Mouse (Mus musculus) MEL (cell line): Measurements from ENCODE around the gene Slc44a4. TPM values are rescaled to one million over a fixed set of nuclear protein-coding genes. Genes with fewer than 3 reads are reported as not detected.

Source experiments
- DNase-seq: peaks from one replicate; pipeline ENCODE4 v3.0.0; 2011; ENCODE audit warnings: low read depth, low spot score
- H3K27ac ChIP-seq: 2 replicates; pipeline ENCODE4 v1.5.1; 2012; ENCODE audit warnings: low read depth, mild to moderate bottlenecking, control low read depth, low read length, moderate library complexity; ENCODE audit not compliant: control insufficient read depth
- H3K27me3 ChIP-seq, 2 experiments: fragments of 150-350 bp in 1 of 2; sonication (generic) in 1 of 2; 2 replicates each; pipeline ENCODE4 v1.6.1; 2012; ENCODE audit warnings: low read length in 2 of 2, mild to moderate bottlenecking in 2 of 2, improper control_type of control experiment in 1 of 2, moderate library complexity in 1 of 2; ENCODE audit not compliant: insufficient read depth in 2 of 2, control insufficient read depth in 1 of 2
- H3K36me3 ChIP-seq, 2 experiments: 2 replicates each; pipeline ENCODE4 v1.6.1; 2012 to 2014; ENCODE audit warnings: low read length in 2 of 2, improper control_type of control experiment in 1 of 2, inconsistent platforms in 1 of 2, mild to moderate bottlenecking in 1 of 2; ENCODE audit not compliant: insufficient read depth in 2 of 2, control insufficient read depth in 1 of 2
- H3K4me1 ChIP-seq, 2 experiments: fragments of 150-350 bp in 1 of 2; sonication (generic) in 1 of 2; 2 replicates each; pipeline ENCODE4 v1.6.1; 2012; ENCODE audit warnings: low read length in 2 of 2, improper control_type of control experiment in 1 of 2, mild to moderate bottlenecking in 1 of 2; ENCODE audit not compliant: insufficient read depth in 2 of 2, control insufficient read depth in 1 of 2
- H3K4me3 ChIP-seq, 2 experiments: fragments of 150-350 bp in 1 of 2; sonication (generic) in 1 of 2; 2 replicates each; pipeline ENCODE4 v1.5.1; 2012; ENCODE audit warnings: low read depth in 2 of 2, low read length in 2 of 2, mild to moderate bottlenecking in 2 of 2, moderate library complexity in 2 of 2, control low read depth in 1 of 2, improper control_type of control experiment in 1 of 2; ENCODE audit not compliant: control insufficient read depth in 1 of 2, insufficient read depth in 1 of 2
- H3K79me2 ChIP-seq: 2 replicates; pipeline ENCODE4 v1.6.1; 2012; ENCODE audit warnings: mild to moderate bottlenecking, low read length, moderate library complexity; ENCODE audit not compliant: control insufficient read depth, poor library complexity, insufficient read depth
- H3K9ac ChIP-seq: 2 replicates; pipeline ENCODE4 v1.6.1; 2012; ENCODE audit warnings: low read depth, mild to moderate bottlenecking, control low read depth, low read length, moderate library complexity; ENCODE audit not compliant: control insufficient read depth, poor library complexity, severe bottlenecking
- H3K9me3 ChIP-seq: fragments of 150-350 bp; sonication (generic); replicated peaks from 2 replicates; pipeline ENCODE4 v1.6.1; 2012; ENCODE audit warnings: mild to moderate bottlenecking, low read length, improper control_type of control experiment, moderate library complexity; ENCODE audit not compliant: insufficient read depth
- BHLHE40 ChIP-seq: IDR thresholded peaks from 2 replicates; pipeline ENCODE4 v1.6.1; 2012; ENCODE audit warnings: low read depth, mild to moderate bottlenecking, inconsistent platforms, low read length, improper control_type of control experiment, borderline replicate concordance
- CHD1 ChIP-seq: IDR thresholded peaks from 2 replicates; pipeline ENCODE4 v1.6.1; 2012; ENCODE audit warnings: low read depth, mild to moderate bottlenecking, inconsistent platforms, low read length, improper control_type of control experiment
- CHD2 ChIP-seq: IDR thresholded peaks from 2 replicates; pipeline ENCODE4 v1.6.1; 2011; ENCODE audit warnings: low read length, improper control_type of control experiment
- CTCF ChIP-seq, 3 experiments: IDR thresholded peaks in 2 of 3; conservative IDR thresholded peaks in 1 of 3; 2 replicates each; pipeline ENCODE4 v1.5.1; 2011 to 2012; ENCODE audit warnings: low read length in 3 of 3, low read depth in 2 of 3, mild to moderate bottlenecking in 2 of 3, improper control_type of control experiment in 1 of 3, inconsistent platforms in 1 of 3, mixed read lengths in 1 of 3, moderate library complexity in 1 of 3; ENCODE audit not compliant: control insufficient read depth in 1 of 3, insufficient read depth in 1 of 3, poor library complexity in 1 of 3, severe bottlenecking in 1 of 3
- E2F4 ChIP-seq: IDR thresholded peaks from 2 replicates; pipeline ENCODE4 v1.6.1; 2011; ENCODE audit warnings: low read depth, low read length, improper control_type of control experiment, borderline replicate concordance
- ELF1 ChIP-seq: IDR thresholded peaks from 2 replicates; pipeline ENCODE4 v1.6.1; 2014; ENCODE audit warnings: low read depth, mild to moderate bottlenecking, inconsistent platforms, low read length, improper control_type of control experiment, moderate library complexity
- EP300 ChIP-seq, 2 experiments: IDR thresholded peaks; 2 replicates each; pipeline ENCODE4 v1.6.1; 2011; ENCODE audit warnings: improper control_type of control experiment in 2 of 2, low read length in 2 of 2, low read depth in 1 of 2, mild to moderate bottlenecking in 1 of 2
- ETS1 ChIP-seq: IDR thresholded peaks from 2 replicates; pipeline ENCODE4 v1.6.1; 2012; ENCODE audit warnings: low read depth, mild to moderate bottlenecking, inconsistent platforms, low read length, improper control_type of control experiment, moderate library complexity
- GABPA ChIP-seq: IDR thresholded peaks from 2 replicates; pipeline ENCODE4 v1.6.1; 2012; ENCODE audit warnings: low read depth, mild to moderate bottlenecking, inconsistent platforms, low read length, improper control_type of control experiment, moderate library complexity
- HCFC1 ChIP-seq: IDR thresholded peaks from 2 replicates; pipeline ENCODE4 v1.6.1; 2012; ENCODE audit warnings: low read depth, mild to moderate bottlenecking, inconsistent platforms, low read length, improper control_type of control experiment, moderate library complexity
- JUND ChIP-seq: IDR thresholded peaks from 2 replicates; pipeline ENCODE4 v1.6.1; 2011; ENCODE audit warnings: low read depth, mild to moderate bottlenecking, improper control_type of control experiment, low read length
- KAT2A ChIP-seq: conservative IDR thresholded peaks from 2 replicates; pipeline ENCODE4 v1.6.1; 2012; ENCODE audit warnings: low read depth, low read length, improper control_type of control experiment, inconsistent platforms
- MAZ ChIP-seq: IDR thresholded peaks from 2 replicates; pipeline ENCODE4 v1.6.1; 2012; ENCODE audit warnings: low read depth, mild to moderate bottlenecking, inconsistent platforms, low read length, improper control_type of control experiment
- MEF2A ChIP-seq: IDR thresholded peaks from 2 replicates; pipeline ENCODE4 v1.6.1; 2014; ENCODE audit warnings: low read depth, mild to moderate bottlenecking, inconsistent platforms, low read length, improper control_type of control experiment; ENCODE audit not compliant: poor library complexity, insufficient replicate concordance, severe bottlenecking; ENCODE audit errors: extremely low read depth
- MXI1 ChIP-seq: IDR thresholded peaks from 2 replicates; pipeline ENCODE4 v1.6.1; 2011; ENCODE audit warnings: mild to moderate bottlenecking, low read depth, low read length, improper control_type of control experiment
- MYB ChIP-seq: IDR thresholded peaks from 2 replicates; pipeline ENCODE4 v1.6.1; 2011; ENCODE audit warnings: mild to moderate bottlenecking, low read depth, low read length, improper control_type of control experiment
- NELFE ChIP-seq: IDR thresholded peaks from 2 replicates; pipeline ENCODE4 v1.6.1; 2011; ENCODE audit warnings: low read depth, low read length, improper control_type of control experiment
- NRF1 ChIP-seq: IDR thresholded peaks from 2 replicates; pipeline ENCODE4 v1.6.1; 2014; ENCODE audit warnings: low read depth, mild to moderate bottlenecking, inconsistent platforms, low read length, improper control_type of control experiment, moderate library complexity; ENCODE audit not compliant: poor library complexity, insufficient read depth, severe bottlenecking
- POLR2A ChIP-seq, 2 experiments: IDR thresholded peaks; 2 replicates each; pipeline ENCODE4 v1.6.1; 2011 to 2012; ENCODE audit warnings: low read length in 2 of 2, mild to moderate bottlenecking in 2 of 2, control low read depth in 1 of 2, improper control_type of control experiment in 1 of 2, low read depth in 1 of 2, moderate library complexity in 1 of 2; ENCODE audit not compliant: control insufficient read depth in 1 of 2, insufficient read depth in 1 of 2, poor library complexity in 1 of 2
- POLR2AphosphoS2 ChIP-seq: IDR thresholded peaks from 2 replicates; pipeline ENCODE4 v1.6.1; 2011; ENCODE audit warnings: low read length, improper control_type of control experiment
- POLR2AphosphoS5 ChIP-seq: IDR thresholded peaks from 2 replicates; pipeline ENCODE4 v1.6.1; 2012; ENCODE audit warnings: low read depth, borderline replicate concordance, mild to moderate bottlenecking, inconsistent platforms, low read length, moderate library complexity, mixed read lengths
- RAD21 ChIP-seq: IDR thresholded peaks from 2 replicates; pipeline ENCODE4 v1.6.1; 2011; ENCODE audit warnings: mild to moderate bottlenecking, low read depth, low read length, improper control_type of control experiment
- RCOR1 ChIP-seq: IDR thresholded peaks from 2 replicates; pipeline ENCODE4 v1.6.1; 2012; ENCODE audit warnings: low read depth, mild to moderate bottlenecking, inconsistent platforms, low read length, improper control_type of control experiment
- SMC3 ChIP-seq: IDR thresholded peaks from 2 replicates; pipeline ENCODE4 v1.6.1; 2011; ENCODE audit warnings: low read depth, low read length, improper control_type of control experiment
- TAL1 ChIP-seq: IDR thresholded peaks from 2 replicates; pipeline ENCODE4 v1.6.1; 2012; ENCODE audit warnings: mild to moderate bottlenecking, inconsistent platforms, low read length, moderate library complexity, mixed read lengths
- TBP ChIP-seq: IDR thresholded peaks from 2 replicates; pipeline ENCODE4 v1.8.0; 2011; ENCODE audit warnings: low read depth, low read length, improper control_type of control experiment
- TCF12 ChIP-seq: IDR thresholded peaks from 2 replicates; pipeline ENCODE4 v1.6.1; 2014; ENCODE audit warnings: low read depth, mild to moderate bottlenecking, inconsistent platforms, low read length, improper control_type of control experiment, moderate library complexity
- UBTF ChIP-seq: IDR thresholded peaks from 2 replicates; pipeline ENCODE4 v1.6.1; 2012; ENCODE audit warnings: low read depth, mild to moderate bottlenecking, inconsistent platforms, low read length, improper control_type of control experiment, moderate library complexity, borderline replicate concordance; ENCODE audit not compliant: insufficient read depth
- USF1 ChIP-seq: IDR thresholded peaks from 2 replicates; pipeline ENCODE4 v1.6.1; 2014; ENCODE audit warnings: low read depth, mild to moderate bottlenecking, inconsistent platforms, low read length, improper control_type of control experiment, moderate library complexity
- USF2 ChIP-seq, 2 experiments: IDR thresholded peaks; 2 replicates each; pipeline ENCODE4 v1.6.1; 2011 to 2012; ENCODE audit warnings: improper control_type of control experiment in 2 of 2, low read length in 2 of 2, borderline replicate concordance in 1 of 2, inconsistent platforms in 1 of 2, low read depth in 1 of 2, mild to moderate bottlenecking in 1 of 2; ENCODE audit not compliant: insufficient read depth in 1 of 2
- ZC3H11A ChIP-seq: IDR thresholded peaks from 2 replicates; pipeline ENCODE4 v1.6.1; 2012; ENCODE audit warnings: low read depth, mild to moderate bottlenecking, inconsistent platforms, low read length, improper control_type of control experiment
- ZKSCAN1 ChIP-seq: IDR thresholded peaks from 2 replicates; pipeline ENCODE4 v1.6.1; 2012; ENCODE audit warnings: low read depth, mild to moderate bottlenecking, inconsistent platforms, low read length, improper control_type of control experiment, moderate library complexity
- ZMIZ1 ChIP-seq: IDR thresholded peaks from 2 replicates; pipeline ENCODE4 v1.6.1; 2012; ENCODE audit warnings: low read depth, mild to moderate bottlenecking, inconsistent platforms, low read length, improper control_type of control experiment, moderate library complexity
- ZNF384 ChIP-seq: IDR thresholded peaks from 2 replicates; pipeline ENCODE4 v1.6.1; 2012; ENCODE audit warnings: low read depth, mild to moderate bottlenecking, inconsistent platforms, low read length, improper control_type of control experiment
- polyA plus RNA-seq, 2 experiments: library from polyadenylated mRNA; stranded (reverse) in 1 of 2; unstranded in 1 of 2; fragments of >175 nt in 1 of 2; fragments of >200 nt in 1 of 2; gene quantifications; 2 replicates each; pipeline versions ENCODE4 v1.2.1 to v1.2.4; 2012; ENCODE audit warnings: low replicate concordance in 2 of 2, low read depth in 1 of 2; ENCODE audit not compliant: insufficient read length in 2 of 2, insufficient read depth in 1 of 2, missing spikeins in 1 of 2
- total RNA-seq: library from RNA; depleted of rRNA; stranded (reverse); fragments of 300-350 nt; gene quantifications from 2 replicates; pipeline ENCODE4 v1.2.3, GENCODE M21; 2012

Slc44a4 gene
- total and polyA plus RNA-seq, 3 experiments = 0.06 to 0.12 TPM; not detected in 1

GRCm38 (mm10) chr17:34897373-34898159, 16.7 kb upstream of the Slc44a4 start:
- Histone ChIP-seq H3K36me3 (peaks cover 2 to 17% of the 10 kb centered on the region in 2 experiments; a peak in 3 of 4 replicates), H3K9me3 (no peaks in the 10 kb centered on the region), H3K27me3 (no peaks in the 10 kb centered on the region), H3K27ac (peak overlapping the region; percentile 90), H3K9ac (peak overlapping the region; percentile 86), H3K4me3 (peak overlapping the region; percentile 65 to 88), H3K79me2 (peaks cover 34% of the 10 kb centered on the region), H3K4me1 (peaks cover 0 to 21% of the 10 kb centered on the region in 2 experiments; a peak in 3 of 4 replicates)
- DNase-seq = peak; percentile 79
- TF ChIP-seq ZKSCAN1 = peak; percentile 51; the same call in 1 of the 2 replicates
- no peak for TF ChIP-seq UBTF
- no peak for TF ChIP-seq MYB
- no peak for TF ChIP-seq ETS1
- peak; percentile 30; the same call in 1 of the 2 replicates for TF ChIP-seq CHD2
- no peak for TF ChIP-seq USF1
- TF ChIP-seq MEF2A = no peak
- peak; percentile 38; the same call in 1 of the 2 replicates for TF ChIP-seq ZMIZ1
- no peak for TF ChIP-seq ELF1
- TF ChIP-seq POLR2AphosphoS2 = peak; percentile 64
- no peak for TF ChIP-seq TAL1
- TF ChIP-seq BHLHE40 = peak; percentile 35; the same call in 1 of the 2 replicates
- TF ChIP-seq ZC3H11A = no peak
- no peak for TF ChIP-seq MXI1
- TF ChIP-seq E2F4 = no peak
- TF ChIP-seq POLR2AphosphoS5 = 0 out of 2 replicates have a peak, but pooled peaks have one; percentile 57
- no peak for TF ChIP-seq NELFE
- TF ChIP-seq GABPA = no peak
- TF ChIP-seq NRF1 = no peak
- TF ChIP-seq KAT2A = peak; percentile 58
- no peak for TF ChIP-seq ZNF384
- TF ChIP-seq CTCF (IDR thresholded peaks at IDR 0.05 in 2 of 3, conservative IDR thresholded peaks at IDR 0.05 in 1 of 3; ENCODE audit: control insufficient read depth in 1 of 3, insufficient read depth in 1 of 3, low read depth in 2 of 3, low read length in 3 of 3, poor library complexity in 1 of 3, severe bottlenecking in 1 of 3) = no peak
- TF ChIP-seq JUND = no peak
- no peak for TF ChIP-seq USF2 (IDR thresholded peaks at IDR 0.05; ENCODE audit: borderline replicate concordance in 1 of 2, insufficient read depth in 1 of 2, low read depth in 1 of 2, low read length in 2 of 2)
- TF ChIP-seq MAZ = no peak
- peak; percentile 42 for TF ChIP-seq TBP
- peak; percentile 78 for TF ChIP-seq HCFC1
- 0 out of 2 replicates have a peak, but pooled peaks have one; percentile 68 for TF ChIP-seq CHD1
- no peak for TF ChIP-seq RAD21
- TF ChIP-seq EP300 (IDR thresholded peaks at IDR 0.05; ENCODE audit: low read depth in 1 of 2, low read length in 2 of 2) = peak; percentile 31 to 49; a peak in 1 of 4 replicates
- TF ChIP-seq SMC3 = 0 out of 2 replicates have a peak, but pooled peaks have one; percentile 10
- TF ChIP-seq RCOR1 = peak; percentile 42; the same call in 1 of the 2 replicates
- no peak; a peak in 2 of 4 replicates for TF ChIP-seq POLR2A (IDR thresholded peaks at IDR 0.05; ENCODE audit: control insufficient read depth in 1 of 2, insufficient read depth in 1 of 2, low read depth in 1 of 2, low read length in 2 of 2, poor library complexity in 1 of 2)
- 0 out of 2 replicates have a peak, but pooled peaks have one; percentile 21 for TF ChIP-seq TCF12
